Mouse (Mus musculus) small intestine, adult 2 months (tissue): ENCODE results near the gene Ubxn11.

Source experiments
- CTCF ChIP-seq: fragments of 200-500 bp; IDR thresholded peaks from 2 replicates; pipeline ENCODE4 v1.5.1; 2012; ENCODE audit warnings: low read depth, mild to moderate bottlenecking, control low read depth, inconsistent platforms, low read length, moderate library complexity, mixed read lengths; ENCODE audit not compliant: insufficient replicate concordance, insufficient read length; ENCODE audit errors: extremely low read depth
- POLR2A ChIP-seq: fragments of 200-500 bp; IDR thresholded peaks from 2 replicates; pipeline ENCODE4 v1.6.1; 2012; ENCODE audit warnings: low read depth, mild to moderate bottlenecking, control low read depth, inconsistent platforms, low read length, moderate library complexity

DNA sequence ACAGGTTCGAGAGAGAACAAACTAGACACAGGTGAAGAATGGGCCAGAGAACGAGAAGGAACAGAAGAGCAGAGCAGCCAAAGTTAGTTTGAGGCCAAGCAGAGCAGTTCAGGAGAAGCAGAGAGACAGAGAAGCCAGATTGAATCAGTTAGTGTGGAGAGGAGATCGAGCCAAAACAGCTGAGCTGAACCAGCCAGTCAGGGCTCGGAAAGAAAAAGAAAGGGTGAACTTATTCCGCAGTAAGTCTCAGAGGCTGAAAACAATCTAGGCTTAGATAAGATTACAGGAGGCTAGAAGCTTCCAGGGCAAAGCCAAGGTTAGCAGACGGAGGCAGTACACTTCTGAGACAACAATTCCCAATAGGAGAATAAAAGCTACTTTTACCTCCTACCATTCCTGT lies 62.7 kb downstream of the Ubxn11 start:
- TF ChIP-seq CTCF, result no peak
- TF ChIP-seq POLR2A, result no peak
